Mouse (Mus musculus): ENCODE measurements around the gene Phf21a.
A peak's percentile ranks its signal among the peaks of the same experiment; 100 is the strongest.
"Not testable (repeated sequence)": the region's sequence is repeated elsewhere in the genome, so short reads cannot be mapped to it uniquely, and the experiment has no call there.

Gene Phf21a

GRCm38 (mm10) chr2:92082196-92082595 lies 10.7 kb upstream of the Phf21a start:
- no peak for DNase-seq (ENCODE audit: low spot score in 2 of 2)

DNA sequence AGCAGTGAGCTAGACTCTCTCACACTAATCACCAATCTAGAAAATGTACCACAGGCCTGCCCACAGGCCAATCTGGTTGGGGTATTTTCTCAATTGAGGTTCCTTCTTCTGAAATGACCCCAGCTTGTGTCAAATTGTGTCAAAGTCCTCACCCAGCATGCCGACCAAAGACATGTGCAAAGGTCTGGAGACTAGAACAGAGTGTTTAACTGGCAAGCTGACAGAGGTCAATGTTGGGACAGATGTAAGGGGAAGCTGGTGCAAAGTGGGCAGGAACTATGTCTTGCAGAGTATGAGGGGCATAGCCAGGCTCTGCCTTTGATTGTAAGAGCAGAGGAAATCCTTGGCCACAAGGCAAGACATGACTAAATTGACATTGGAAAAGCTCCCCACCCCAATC lies 7.2 kb upstream of the Phf21a start:
- no peak for DNase-seq (ENCODE audit: low spot score in 2 of 2)

DNA sequence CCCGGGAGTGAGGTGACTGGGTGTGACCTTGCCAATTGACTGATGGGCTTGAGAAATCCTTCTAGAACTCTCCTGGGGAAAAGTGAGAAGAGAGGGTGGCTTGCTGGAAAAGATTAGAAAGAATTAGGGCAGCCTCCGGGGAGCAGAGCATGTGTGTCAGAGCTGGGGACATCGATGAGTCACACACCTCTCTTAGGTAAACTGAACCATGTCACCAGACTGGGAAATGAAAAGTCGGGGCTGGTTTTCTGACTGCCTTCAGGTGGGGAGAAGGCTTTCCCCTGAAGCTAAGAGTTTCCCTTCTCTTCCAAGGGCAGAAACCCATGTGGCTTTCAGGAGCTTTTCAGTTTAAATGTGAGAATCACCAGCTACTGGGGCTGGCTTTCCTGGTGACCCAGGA lies 5.9 kb upstream of the Phf21a start:
- peak in 1 of 2 experiments; percentile 9 for DNase-seq (ENCODE audit: low spot score in 2 of 2)

GRCm38 (mm10) chr2:92089782-92090181 lies 3.1 kb upstream of the Phf21a start:
- DNase-seq (ENCODE audit: low spot score in 2 of 2): no peak

DNA sequence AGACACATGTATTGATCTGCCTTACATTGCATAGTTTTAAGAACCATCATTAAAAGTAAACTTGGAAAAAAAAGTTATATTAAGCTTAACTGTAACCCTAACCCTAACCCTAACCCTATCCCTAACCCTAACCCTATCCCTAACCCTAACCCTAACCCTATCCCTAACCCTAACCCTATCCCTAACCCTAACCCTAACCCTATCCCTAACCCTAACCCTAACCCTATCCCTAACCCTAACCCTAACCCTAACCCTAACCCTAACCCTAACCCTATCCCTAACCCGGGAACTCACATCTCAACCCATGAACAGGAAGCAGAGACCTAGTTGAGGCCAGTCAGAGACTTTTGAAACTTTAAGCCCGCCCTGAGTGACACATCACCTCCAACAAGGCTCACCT lies 586 bp downstream of the Phf21a start:
- DNase-seq (ENCODE audit: low spot score in 2 of 2): not testable (repeated sequence)

DNA sequence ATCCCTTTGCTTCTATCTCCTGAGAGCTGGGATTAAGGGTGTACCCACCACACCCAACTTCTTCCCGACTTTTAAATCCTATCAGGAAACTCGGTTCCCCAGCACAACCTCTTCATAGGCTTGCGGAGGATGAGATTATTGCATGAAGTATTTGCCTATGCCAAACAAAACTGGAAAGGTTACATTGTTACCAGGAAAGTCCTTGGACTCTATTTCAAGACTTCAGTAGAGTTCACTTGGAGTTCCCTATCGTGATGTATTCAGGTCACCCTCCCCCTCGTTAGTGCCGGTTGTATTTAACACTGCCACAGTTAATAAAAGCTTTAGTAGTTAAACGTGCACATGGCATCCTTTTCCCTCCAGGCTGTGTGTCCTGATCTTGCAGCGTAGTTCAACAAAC lies 1.2 kb downstream of the Phf21a start:
- DNase-seq (ENCODE audit: low spot score in 2 of 2): no peak

DNA sequence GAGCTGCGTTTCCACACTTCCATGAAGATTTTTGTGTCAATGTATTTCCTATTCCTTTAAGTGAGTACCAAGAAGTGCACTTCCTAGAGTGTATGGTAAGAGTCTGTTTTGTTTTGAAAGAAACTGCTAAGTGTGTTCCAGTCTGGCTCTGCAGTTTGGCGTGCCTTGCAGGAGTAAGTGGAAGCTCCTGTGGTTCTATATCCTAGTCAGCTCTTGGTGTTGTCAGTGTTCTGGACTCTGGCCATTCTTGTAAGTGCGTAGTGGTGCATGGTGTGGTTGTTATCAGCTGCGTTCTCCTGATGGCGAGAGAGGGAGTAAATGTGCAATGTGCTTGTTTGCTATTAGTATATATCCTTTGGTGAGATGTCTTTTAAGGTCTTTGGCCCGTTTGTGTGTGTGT lies 7.9 kb downstream of the Phf21a start:
- no peak for DNase-seq (ENCODE audit: low spot score in 2 of 2)

GRCm38 (mm10) chr2:92124523-92124922 lies 31.6 kb downstream of the Phf21a start:
- DNase-seq (ENCODE audit: low spot score in 2 of 2): no peak

DNA sequence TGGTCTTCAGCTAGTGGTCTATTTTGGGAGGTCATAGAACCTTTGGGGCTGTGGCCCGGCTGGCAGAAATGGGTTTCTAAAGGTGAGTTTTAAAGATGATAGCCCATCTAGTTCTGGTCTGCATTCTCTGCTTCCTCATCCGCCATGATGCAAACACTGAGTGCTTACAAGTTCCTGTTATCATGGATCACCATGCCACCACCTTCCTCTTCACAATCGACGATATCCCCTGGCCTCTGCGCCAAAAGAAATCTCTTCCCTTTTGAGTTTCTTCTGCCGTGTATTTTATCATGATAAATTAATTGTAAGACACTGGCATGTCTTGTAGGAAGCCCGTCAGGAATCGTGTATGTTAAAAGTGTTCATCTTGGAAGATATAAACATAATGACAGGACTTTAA lies 32.4 kb downstream of the Phf21a start:
- DNase-seq (ENCODE audit: low spot score in 2 of 2): no peak

DNA sequence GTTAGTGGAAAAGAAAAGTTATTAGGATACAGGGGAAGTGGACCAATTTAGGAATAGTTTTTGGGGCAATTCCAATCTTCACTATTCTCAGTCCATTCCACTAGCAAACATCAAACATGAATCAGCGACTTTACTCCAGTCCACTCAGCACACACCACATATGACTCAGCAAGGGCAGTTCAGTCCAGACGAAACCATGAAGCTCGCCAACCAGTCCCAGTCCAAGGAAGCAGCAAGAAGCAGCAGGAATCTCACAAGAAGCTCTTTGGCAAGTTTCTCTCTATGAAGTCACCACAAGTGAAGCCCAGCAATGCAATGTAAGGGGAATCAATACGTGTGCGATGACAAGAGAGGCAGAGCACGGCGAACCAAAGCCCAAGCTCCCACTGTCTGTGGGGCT lies 37.2 kb downstream of the Phf21a start:
- no peak for DNase-seq (ENCODE audit: low spot score in 2 of 2)

- no peak for DNase-seq (ENCODE audit: low spot score in 2 of 2)
These were observed 45.8 kb downstream of the Phf21a start for GRCm38 (mm10) chr2:92138736-92139135.

- DNase-seq (ENCODE audit: low spot score in 2 of 2): no peak
These were observed 46.4 kb downstream of the Phf21a start for GRCm38 (mm10) chr2:92139365-92139764.

- no peak for DNase-seq (ENCODE audit: low spot score in 2 of 2)
These were observed 47.5 kb downstream of the Phf21a start for GRCm38 (mm10) chr2:92140383-92140782.

- no peak for DNase-seq (ENCODE audit: low spot score in 2 of 2)
These were observed 48.2 kb downstream of the Phf21a start for GRCm38 (mm10) chr2:92141073-92141472.

- DNase-seq (ENCODE audit: low spot score in 2 of 2): no peak
These were observed 51.0 kb downstream of the Phf21a start for GRCm38 (mm10) chr2:92143932-92144331.

DNA sequence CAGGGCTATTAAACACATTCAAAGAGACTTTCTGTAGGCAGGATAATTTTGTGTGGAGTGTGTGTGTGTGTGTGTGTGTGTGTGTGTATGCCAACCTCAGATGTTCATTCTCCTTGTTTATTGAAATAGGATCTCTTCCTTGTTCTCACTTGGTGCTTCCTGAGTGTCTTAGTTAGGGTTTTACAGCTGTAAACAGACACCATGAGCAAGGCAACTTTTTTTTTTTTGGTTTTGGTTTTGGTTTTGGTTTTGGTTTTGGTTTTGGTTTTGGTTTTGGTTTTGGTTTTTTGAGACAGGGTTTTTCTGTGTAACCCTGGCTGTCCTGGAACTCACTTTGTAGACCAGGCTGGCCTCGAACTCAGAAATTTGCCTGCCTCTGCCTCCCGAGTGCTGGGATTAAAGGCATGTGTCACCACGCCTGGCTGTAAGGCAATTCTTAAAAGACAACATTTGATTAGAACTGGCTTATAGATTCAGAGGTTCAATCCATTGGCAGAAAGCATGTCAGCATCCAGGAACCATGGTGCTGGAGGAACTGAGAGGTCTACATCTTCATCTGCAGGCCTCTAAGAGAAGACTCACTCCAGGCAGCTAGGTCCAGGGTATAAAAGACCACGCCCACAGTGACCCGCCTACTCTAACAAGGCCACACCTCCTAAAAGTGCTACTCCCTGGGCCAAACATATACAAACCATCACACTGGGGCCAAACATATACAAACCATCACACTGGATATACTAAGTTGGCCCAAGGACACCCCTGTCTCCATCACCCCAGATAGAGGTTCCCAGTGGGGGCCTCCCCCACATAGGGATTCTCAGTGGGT lies 55.2 kb downstream of the Phf21a start:
- DNase-seq (ENCODE audit: low spot score in 2 of 2): not testable (repeated sequence)

GRCm38 (mm10) chr2:92164291-92164690 lies 71.4 kb downstream of the Phf21a start:
- DNase-seq (ENCODE audit: low spot score in 2 of 2): no peak

DNA sequence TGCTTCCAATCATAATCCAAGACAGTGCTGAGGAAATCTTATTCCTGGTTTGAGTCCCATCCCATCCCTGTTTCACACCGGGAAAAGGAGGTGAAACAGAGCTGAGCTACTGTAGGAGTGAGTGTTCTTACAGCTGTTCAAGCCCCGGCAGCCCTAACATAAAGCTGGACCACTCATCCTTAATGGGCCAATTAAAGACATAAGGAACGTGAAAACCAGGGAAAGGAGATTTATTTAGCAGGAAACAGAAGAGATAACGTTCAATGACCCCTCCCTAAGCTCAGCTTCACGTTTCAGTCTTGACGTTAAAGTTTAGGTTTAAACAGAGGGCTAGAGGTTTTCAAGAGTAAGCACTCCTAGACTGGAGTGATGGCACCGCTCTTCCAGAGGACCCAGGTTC lies 74.0 kb downstream of the Phf21a start:
- DNase-seq (ENCODE audit: low spot score in 2 of 2): no peak

DNA sequence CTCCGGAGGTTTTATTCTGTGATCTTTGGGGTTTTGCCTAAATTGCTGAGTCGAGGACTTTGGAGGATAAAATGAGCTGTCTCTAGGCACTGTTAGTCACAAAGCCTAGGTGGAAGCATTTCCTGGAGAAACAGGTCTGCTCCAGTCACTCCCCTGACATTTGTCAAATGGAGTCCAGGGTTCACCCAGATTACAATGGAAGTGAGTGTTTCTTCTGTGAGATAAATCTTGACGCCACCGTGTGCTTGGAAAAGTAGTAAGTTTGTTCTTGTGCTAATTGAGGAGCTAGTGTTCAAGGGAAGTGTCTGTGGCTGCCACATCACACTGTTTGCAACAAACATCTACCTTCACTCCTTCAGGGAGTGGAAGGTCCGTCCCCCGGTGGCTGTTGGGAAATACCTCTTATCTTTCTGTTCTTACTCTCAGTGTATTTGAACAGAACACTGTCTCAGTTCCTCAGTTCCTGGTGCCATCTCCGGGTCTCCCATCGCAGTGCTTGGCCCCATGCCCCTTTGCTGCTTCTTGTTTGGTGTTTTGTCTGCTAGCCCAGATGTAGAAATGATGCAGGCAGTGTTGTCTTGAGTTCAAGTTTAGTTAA lies 78.2 kb downstream of the Phf21a start:
- no peak for DNase-seq (ENCODE audit: low spot score in 2 of 2)

- no peak for DNase-seq (ENCODE audit: low spot score in 2 of 2)
These were observed 79.4 kb downstream of the Phf21a start for GRCm38 (mm10) chr2:92172300-92172699.

- DNase-seq (ENCODE audit: low spot score in 2 of 2): no peak
These were observed 80.3 kb downstream of the Phf21a start for GRCm38 (mm10) chr2:92173186-92173585.

- no peak for DNase-seq (ENCODE audit: low spot score in 2 of 2)
These were observed 81.3 kb downstream of the Phf21a start for GRCm38 (mm10) chr2:92174265-92174664.

- no peak for DNase-seq (ENCODE audit: low spot score in 2 of 2)
These were observed 82.1 kb downstream of the Phf21a start for GRCm38 (mm10) chr2:92175002-92175401.

All from urinary bladder, adult 18-20 months (tissue).